Mouse (Mus musculus) testis, adult 2 months (tissue): ENCODE measurements at regions not wholly inside any gene's neighbourhood (a gene's known extent, or its start where the extent isn't known, plus 50 kb on each side); places are given as distances from the start of the nearest gene placed in this dataset.

Experiments
- CTCF ChIP-seq: fragments of 200-500 bp; IDR thresholded peaks from 2 replicates; pipeline ENCODE4 v1.5.1; 2012; ENCODE audit warnings: low read depth, mild to moderate bottlenecking, inconsistent platforms, low read length, moderate library complexity; ENCODE audit not compliant: control insufficient read depth, insufficient read depth, insufficient replicate concordance
- POLR2A ChIP-seq: fragments of 200-500 bp; IDR thresholded peaks from 2 replicates; pipeline ENCODE4 v1.6.1; 2012; ENCODE audit warnings: low read depth, mild to moderate bottlenecking, inconsistent platforms, low read length, moderate library complexity; ENCODE audit not compliant: control insufficient read depth

- TF ChIP-seq POLR2A (no peak), CTCF (no peak)
These were observed 50.6 kb upstream of the Hnrnpa3 start for GRCm38 (mm10) chr2:75608482-75608881.
